Mouse (Mus musculus): ENCODE measurements around the gene Ncor2.

- TF ChIP-seq POLR2A (IDR thresholded peaks at IDR 0.05; ENCODE audit: extremely low read depth, insufficient read depth, low read length) (no peak), CTCF (IDR thresholded peaks at IDR 0.05; ENCODE audit: extremely low read depth, insufficient read depth, low read length) (no peak)
These were observed 95.3 kb downstream of the Ncor2 start for GRCm38 (mm10) chr5:125083674-125084073.

All from cortical plate, adult 2 months (tissue).